Mouse (Mus musculus) heart, embryonic 13.5 days (tissue): ENCODE measurements at regions not wholly inside any gene's neighbourhood (a gene's known extent, or its start where the extent isn't known, plus 50 kb on each side); places are given as distances from the start of the nearest gene placed in this dataset.
A peak's percentile ranks its signal among the peaks of the same experiment; 100 is the strongest.

ENCODE experiments used
- ATAC-seq: fragments of 200-750 bp; cut with Nextera tagmentation; 2 replicates; pipeline ENCODE4 v1.8.0; 2017; ENCODE audit warnings: moderate TSS enrichment; ENCODE audit not compliant: insufficient number of reproducible peaks, low FRiP score, low TSS enrichment; ENCODE audit errors: extremely low read depth
- H3K27ac ChIP-seq: fragments of 300-500 bp; sonication (generic); replicated peaks from 2 replicates; pipeline ENCODE4 v1.5.1; 2015; ENCODE audit warnings: moderate library complexity, mild to moderate bottlenecking, inconsistent platforms
- H3K27me3 ChIP-seq: fragments of 300-500 bp; sonication (generic); replicated peaks from 2 replicates; pipeline ENCODE4 v1.6.1; 2015; ENCODE audit warnings: mild to moderate bottlenecking, inconsistent platforms
- H3K36me3 ChIP-seq: fragments of 300-500 bp; sonication (generic); 2 replicates; pipeline ENCODE4 v1.6.1; 2015; ENCODE audit warnings: mild to moderate bottlenecking, inconsistent platforms
- H3K4me1 ChIP-seq: fragments of 300-500 bp; sonication (generic); 2 replicates; pipeline ENCODE4 v1.6.1; 2015; ENCODE audit warnings: inconsistent platforms
- H3K4me2 ChIP-seq: fragments of 300-500 bp; sonication (generic); 2 replicates; pipeline ENCODE4 v1.6.1; 2015; ENCODE audit warnings: inconsistent platforms, mild to moderate bottlenecking, moderate library complexity
- H3K4me3 ChIP-seq: fragments of 300-500 bp; sonication (generic); 2 replicates; pipeline ENCODE4 v1.5.1; 2015; ENCODE audit warnings: moderate library complexity, mild to moderate bottlenecking, inconsistent platforms
- H3K9ac ChIP-seq: fragments of 300-500 bp; sonication (generic); 2 replicates; pipeline ENCODE4 v1.6.1; 2015; ENCODE audit warnings: inconsistent platforms, mild to moderate bottlenecking, moderate library complexity
- H3K9me3 ChIP-seq: fragments of 300-500 bp; sonication (generic); 2 replicates; pipeline ENCODE4 v1.6.1; 2016; ENCODE audit warnings: inconsistent platforms
- WGBS: fragments of 180-500 bp; shearing (Covaris S2); methylation state at CpG from one replicate; pipeline ENCODE4 v1.1.7; 2015; ENCODE audit warnings: mixed read lengths; 5-methylcytosine and 5-hydroxymethylcytosine counted together

- WGBS, result 63% methylated on average over 7 of the region's 7 CpGs
- Histone ChIP-seq H3K36me3 (no peaks in the 10 kb centered on the region), H3K9me3 (no peaks in the 10 kb centered on the region), H3K4me3 (no peak overlapping the region), H3K4me1 (peaks cover 2% of the 10 kb centered on the region), H3K9ac (no peak overlapping the region), H3K27me3 (no peaks in the 10 kb centered on the region), H3K4me2 (no peak overlapping the region), H3K27ac (no peak overlapping the region)
- ATAC-seq, result no peak
Measured at GRCm38 (mm10) chr9:24833766-24834165, 59.7 kb upstream of the Tbx20 start.

GRCm38 (mm10) chr9:24848210-24848609, 74.1 kb upstream of the Tbx20 start:
- no peaks in the 10 kb centered on the region for H3K36me3 ChIP-seq
- no peak overlapping the region for H3K4me3 ChIP-seq
- peak overlapping the region; percentile 74 for H3K27ac ChIP-seq
- 12% methylated on average over 7 of the region's 7 CpGs for WGBS
- H3K4me2 ChIP-seq, result peak overlapping the region; percentile 1; the same call in 1 of the 2 replicates
- no peaks in the 10 kb centered on the region for H3K9me3 ChIP-seq
- H3K27me3 ChIP-seq, result no peaks in the 10 kb centered on the region
- ATAC-seq, result peak; percentile 66; the same call in 1 of the 2 replicates
- H3K4me1 ChIP-seq, result peaks cover 37% of the 10 kb centered on the region
- H3K9ac ChIP-seq, result no peak overlapping the region

GRCm38 (mm10) chr9:24859459-24859858, 85.4 kb upstream of the Tbx20 start:
- 40% methylated on average over 2 of the region's 2 CpGs for WGBS
- Histone ChIP-seq H3K4me3 (no peak overlapping the region), H3K27ac (no peak overlapping the region), H3K27me3 (no peaks in the 10 kb centered on the region), H3K4me2 (no peak overlapping the region), H3K36me3 (no peaks in the 10 kb centered on the region), H3K9me3 (no peaks in the 10 kb centered on the region), H3K9ac (no peak overlapping the region), H3K4me1 (peaks cover 23% of the 10 kb centered on the region)
- no peak for ATAC-seq

- WGBS, result 63% methylated on average over 4 of the region's 4 CpGs
- no peak overlapping the region for H3K27ac ChIP-seq
- no peaks in the 10 kb centered on the region for H3K36me3 ChIP-seq
- H3K4me3 ChIP-seq, result no peak overlapping the region
- H3K4me2 ChIP-seq, result no peak overlapping the region
- no peak for ATAC-seq
- no peaks in the 10 kb centered on the region for H3K27me3 ChIP-seq
- H3K9ac ChIP-seq, result no peak overlapping the region
- H3K9me3 ChIP-seq, result 0 out of 2 replicates have a peak, but pooled peaks cover 3% of the 10 kb centered on the region
- H3K4me1 ChIP-seq, result 0 out of 2 replicates have a peak, but pooled peaks cover under 1% of the 10 kb centered on the region
Measured at GRCm38 (mm10) chr9:24866390-24867173, 92.5 kb upstream of the Tbx20 start.

- no peak overlapping the region for H3K4me3 ChIP-seq
- H3K36me3 ChIP-seq, result no peaks in the 10 kb centered on the region
- 74% methylated on average over 1 of the region's 1 CpGs for WGBS
- ATAC-seq, result no peak
- no peak overlapping the region for H3K27ac ChIP-seq
- H3K4me1 ChIP-seq, result no peaks in the 10 kb centered on the region
- H3K4me2 ChIP-seq, result no peak overlapping the region
- 0 out of 2 replicates have a peak, but pooled peaks cover 3% of the 10 kb centered on the region for H3K9me3 ChIP-seq
- no peak overlapping the region for H3K9ac ChIP-seq
- H3K27me3 ChIP-seq, result no peaks in the 10 kb centered on the region
Measured at GRCm38 (mm10) chr9:24868746-24869145, 94.6 kb upstream of the Tbx20 start.

GRCm38 (mm10) chr9:24874434-24875143, 100.5 kb upstream of the Tbx20 start:
- Histone ChIP-seq H3K36me3 (no peaks in the 10 kb centered on the region), H3K4me1 (peaks cover 44% of the 10 kb centered on the region), H3K27me3 (no peaks in the 10 kb centered on the region), H3K4me3 (no peak overlapping the region), H3K4me2 (peak overlapping the region; percentile 46), H3K9me3 (no peaks in the 10 kb centered on the region), H3K27ac (peak overlapping the region; percentile 64), H3K9ac (no peak overlapping the region)
- WGBS, result 9% methylated on average over 13 of the region's 13 CpGs
- ATAC-seq, result no peak; the same call in 1 of the 2 replicates

- Histone ChIP-seq H3K9ac (no peak overlapping the region), H3K4me2 (no peak overlapping the region), H3K4me3 (no peak overlapping the region), H3K4me1 (peaks cover 47% of the 10 kb centered on the region), H3K27ac (peak overlapping the region; percentile 12; the same call in 1 of the 2 replicates), H3K9me3 (no peaks in the 10 kb centered on the region), H3K27me3 (no peaks in the 10 kb centered on the region), H3K36me3 (no peaks in the 10 kb centered on the region)
- no peak for ATAC-seq
- 58% methylated on average over 8 of the region's 8 CpGs for WGBS
Measured at GRCm38 (mm10) chr9:24878384-24879174, 104.5 kb upstream of the Tbx20 start.

GRCm38 (mm10) chr9:24879662-24880061, 105.6 kb upstream of the Tbx20 start:
- H3K27me3 ChIP-seq, result no peaks in the 10 kb centered on the region
- no peak for ATAC-seq
- H3K9me3 ChIP-seq, result no peaks in the 10 kb centered on the region
- no peaks in the 10 kb centered on the region for H3K36me3 ChIP-seq
- no peak overlapping the region for H3K4me2 ChIP-seq
- WGBS, result 9% methylated on average over 1 of the region's 1 CpGs
- no peak overlapping the region for H3K9ac ChIP-seq
- peaks cover 44% of the 10 kb centered on the region for H3K4me1 ChIP-seq
- H3K27ac ChIP-seq, result no peak overlapping the region
- H3K4me3 ChIP-seq, result no peak overlapping the region

- H3K36me3 ChIP-seq, result no peaks in the 10 kb centered on the region
- no peaks in the 10 kb centered on the region for H3K9me3 ChIP-seq
- H3K27me3 ChIP-seq, result no peaks in the 10 kb centered on the region
- 49% methylated on average over 3 of the region's 3 CpGs for WGBS
- H3K27ac ChIP-seq, result no peak overlapping the region
- ATAC-seq, result no peak
- H3K4me1 ChIP-seq, result peaks cover 31% of the 10 kb centered on the region
- no peak overlapping the region for H3K4me3 ChIP-seq
- H3K9ac ChIP-seq, result no peak overlapping the region
- no peak overlapping the region for H3K4me2 ChIP-seq
Measured at GRCm38 (mm10) chr9:24884011-24884410, 109.9 kb upstream of the Tbx20 start.

- no peak overlapping the region for H3K4me3 ChIP-seq
- H3K36me3 ChIP-seq, result no peaks in the 10 kb centered on the region
- H3K4me2 ChIP-seq, result 0 out of 2 replicates have a peak overlapping the region, but pooled peaks have one; percentile 9
- H3K27me3 ChIP-seq, result no peaks in the 10 kb centered on the region
- peaks cover 38% of the 10 kb centered on the region for H3K4me1 ChIP-seq
- H3K27ac ChIP-seq, result peak overlapping the region; percentile 93
- 17% methylated on average over 9 of the region's 9 CpGs for WGBS
- peak; percentile 55; the same call in 1 of the 2 replicates for ATAC-seq
- peak overlapping the region; percentile 17; the same call in 1 of the 2 replicates for H3K9ac ChIP-seq
- H3K9me3 ChIP-seq, result no peaks in the 10 kb centered on the region
Measured at GRCm38 (mm10) chr9:24888282-24888681, 114.2 kb upstream of the Tbx20 start.
